In the genomic region with DNA sequence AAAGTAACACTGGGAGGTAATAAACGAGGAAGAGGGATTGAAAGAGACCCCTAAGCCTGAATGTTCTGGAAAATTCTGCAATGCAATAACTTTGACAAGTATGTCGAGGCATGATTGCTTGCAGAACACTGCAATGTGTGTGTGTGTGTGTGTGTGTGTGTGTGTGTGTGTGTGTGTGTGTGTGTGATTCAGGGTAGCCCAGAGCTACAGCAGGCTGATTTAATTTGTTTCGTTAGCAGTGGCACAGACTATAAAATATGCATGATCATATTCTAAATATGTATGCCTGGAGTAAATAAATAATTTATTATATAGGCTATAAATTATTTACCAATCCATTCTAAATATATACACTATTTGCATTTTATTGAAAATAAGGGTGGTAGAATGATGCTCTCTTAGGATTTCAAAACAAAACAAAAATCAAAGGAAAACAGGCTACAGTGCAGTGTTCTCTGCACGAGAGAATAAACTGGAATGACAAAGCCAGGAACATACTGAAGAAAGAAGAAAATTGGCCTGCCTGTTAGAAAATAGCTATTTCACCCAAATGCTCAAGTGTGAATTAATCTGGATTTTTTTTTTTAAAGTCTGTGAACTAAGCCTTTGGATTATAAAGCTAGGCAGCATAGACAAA, we compare ENCODE assay signal across 27 mouse cellular contexts.
DNase-seq lines count a peak whose midpoint lies in the region; ATAC-seq and TF ChIP-seq lines count a peak whose summit lies in the region.
"Had no signal": no experiment of that assay in that cellular context is flagged by ENCODE, and none has a peak within 500 bp of the region (broad histone marks: within the 10 kb centered on the region; RNA-seq: fewer than 3 reads in every experiment).

No protein-coding gene starts in this region.

- H3K9ac ChIP-seq in forebrain, embryonic 13.5 days = no peak overlapping the region
- H3K9ac ChIP-seq in forebrain, embryonic 12.5 days = no peak overlapping the region
- no peak overlapping the region for H3K9ac ChIP-seq in hindbrain, embryonic 13.5 days
- no peak overlapping the region for H3K9ac ChIP-seq in hindbrain, embryonic 12.5 days
- H3K9ac ChIP-seq in midbrain, embryonic 13.5 days (replicated peaks) = no peak overlapping the region
- no peak overlapping the region for H3K9ac ChIP-seq in midbrain, embryonic 11.5 days (ENCODE audit: low read length)
- no peak overlapping the region for H3K9ac ChIP-seq in midbrain, postnatal 0 days (replicated peaks; ENCODE audit: low read length, poor library complexity, severe bottlenecking)
- H3K9ac ChIP-seq: heart, embryonic 15.5 days; hindbrain, embryonic 15.5 days; limb, embryonic 12.5 days; liver, embryonic 15.5 days; lung, embryonic 14.5 days; neural tube, embryonic 13.5 days had no signal

- peak; percentile 52; the same call in 1 of the 2 replicates for ATAC-seq in forebrain, embryonic 13.5 days
- no peak for ATAC-seq in forebrain, embryonic 12.5 days (ENCODE audit: low FRiP score)
- ATAC-seq in hindbrain, embryonic 13.5 days (ENCODE audit: low FRiP score) = 0 out of 2 replicates have a peak, but pooled peaks have one; percentile 24
- no peak for ATAC-seq in hindbrain, embryonic 12.5 days (ENCODE audit: low FRiP score)
- ATAC-seq in midbrain, embryonic 13.5 days = peak; percentile 67
- ATAC-seq in midbrain, embryonic 11.5 days (ENCODE audit: low FRiP score) = no peak
- ATAC-seq in midbrain, postnatal 0 days (ENCODE audit: low FRiP score) = peak; percentile 60; the same call in 1 of the 2 replicates
- ATAC-seq: activated CD4-positive, CD25-positive, alpha-beta regulatory T cell, adult 4 months had no signal

- no peaks in the 10 kb centered on the region for H3K9me3 ChIP-seq in forebrain, embryonic 13.5 days (replicated peaks)
- H3K9me3 ChIP-seq in forebrain, embryonic 12.5 days = no peaks in the 10 kb centered on the region
- no peaks in the 10 kb centered on the region for H3K9me3 ChIP-seq in hindbrain, embryonic 13.5 days
- no peaks in the 10 kb centered on the region for H3K9me3 ChIP-seq in hindbrain, embryonic 12.5 days (replicated peaks)
- no peaks in the 10 kb centered on the region for H3K9me3 ChIP-seq in midbrain, embryonic 13.5 days
- no peaks in the 10 kb centered on the region for H3K9me3 ChIP-seq in midbrain, embryonic 11.5 days (ENCODE audit: control insufficient read depth, low read length)
- no peaks in the 10 kb centered on the region for H3K9me3 ChIP-seq in midbrain, postnatal 0 days (ENCODE audit: low read length)
- H3K9me3 ChIP-seq: heart, embryonic 10.5 days; heart, embryonic 15.5 days; hindbrain, embryonic 15.5 days; limb, embryonic 12.5 days; liver, embryonic 15.5 days; neural tube, embryonic 13.5 days had no signal

- no peaks in the 10 kb centered on the region for H3K36me3 ChIP-seq in forebrain, embryonic 13.5 days (ENCODE audit: poor library complexity, severe bottlenecking)
- no peaks in the 10 kb centered on the region for H3K36me3 ChIP-seq in forebrain, embryonic 12.5 days (replicated peaks)
- no peaks in the 10 kb centered on the region for H3K36me3 ChIP-seq in hindbrain, embryonic 13.5 days
- H3K36me3 ChIP-seq in hindbrain, embryonic 12.5 days = no peaks in the 10 kb centered on the region
- no peaks in the 10 kb centered on the region for H3K36me3 ChIP-seq in midbrain, embryonic 13.5 days
- no peaks in the 10 kb centered on the region for H3K36me3 ChIP-seq in midbrain, embryonic 11.5 days (ENCODE audit: control insufficient read depth, insufficient read depth, low read length)
- H3K36me3 ChIP-seq in midbrain, postnatal 0 days (ENCODE audit: insufficient read depth, low read length) = no peaks in the 10 kb centered on the region
- H3K36me3 ChIP-seq: heart, embryonic 10.5 days; heart, embryonic 15.5 days; hindbrain, embryonic 15.5 days; limb, embryonic 12.5 days; liver, embryonic 15.5 days; neural tube, embryonic 13.5 days had no signal

- 70% methylated on average over 4 of the region's 4 CpGs for WGBS in forebrain, embryonic 13.5 days
- WGBS in forebrain, embryonic 12.5 days = 76% methylated on average over 4 of the region's 4 CpGs
- 64% methylated on average over 4 of the region's 4 CpGs for WGBS in hindbrain, embryonic 13.5 days
- WGBS in hindbrain, embryonic 12.5 days = 71% methylated on average over 4 of the region's 4 CpGs
- WGBS in midbrain, embryonic 13.5 days = 68% methylated on average over 4 of the region's 4 CpGs
- 85% methylated on average over 4 of the region's 4 CpGs for whole genome bisulfite sequencing in midbrain, embryonic 11.5 days
- 42% methylated on average over 4 of the region's 4 CpGs for whole genome bisulfite sequencing in midbrain, postnatal 0 days

- no peaks in the 10 kb centered on the region for H3K27me3 ChIP-seq in forebrain, embryonic 13.5 days
- H3K27me3 ChIP-seq in forebrain, embryonic 12.5 days = no peaks in the 10 kb centered on the region
- no peaks in the 10 kb centered on the region for H3K27me3 ChIP-seq in hindbrain, embryonic 13.5 days
- no peaks in the 10 kb centered on the region for H3K27me3 ChIP-seq in hindbrain, embryonic 12.5 days
- no peaks in the 10 kb centered on the region for H3K27me3 ChIP-seq in midbrain, embryonic 13.5 days
- H3K27me3 ChIP-seq in midbrain, embryonic 11.5 days (ENCODE audit: control insufficient read depth, insufficient read depth, low read length) = no peaks in the 10 kb centered on the region
- H3K27me3 ChIP-seq in midbrain, postnatal 0 days (ENCODE audit: insufficient read depth, low read length) = no peaks in the 10 kb centered on the region
- H3K27me3 ChIP-seq: CH12.LX; heart, embryonic 15.5 days; hindbrain, embryonic 15.5 days; limb, embryonic 12.5 days; liver, embryonic 15.5 days; neural tube, embryonic 13.5 days had no signal

- no peak for TF ChIP-seq CTCF in midbrain, postnatal 0 days (IDR thresholded peaks at IDR 0.05)

- H3K27ac ChIP-seq in forebrain, embryonic 13.5 days = no peak overlapping the region
- H3K27ac ChIP-seq in forebrain, embryonic 12.5 days = no peak overlapping the region
- H3K27ac ChIP-seq in hindbrain, embryonic 13.5 days = no peak overlapping the region
- H3K27ac ChIP-seq in hindbrain, embryonic 12.5 days = no peak overlapping the region
- no peak overlapping the region; the same call in 1 of the 2 replicates for H3K27ac ChIP-seq in midbrain, embryonic 13.5 days
- H3K27ac ChIP-seq in midbrain, embryonic 11.5 days (ENCODE audit: low read depth, low read length) = no peak overlapping the region
- no peak overlapping the region for H3K27ac ChIP-seq in midbrain, postnatal 0 days (ENCODE audit: low read depth, low read length)
- H3K27ac ChIP-seq: heart, embryonic 10.5 days; heart, embryonic 15.5 days; kidney, postnatal 0 days; limb, embryonic 12.5 days; liver, embryonic 15.5 days had no signal

- H3K4me1 ChIP-seq in forebrain, embryonic 13.5 days = 0 out of 2 replicates have a peak, but pooled peaks cover 5% of the 10 kb centered on the region
- no peaks in the 10 kb centered on the region for H3K4me1 ChIP-seq in forebrain, embryonic 12.5 days
- no peaks in the 10 kb centered on the region for H3K4me1 ChIP-seq in hindbrain, embryonic 13.5 days (replicated peaks)
- no peaks in the 10 kb centered on the region for H3K4me1 ChIP-seq in hindbrain, embryonic 12.5 days
- no peaks in the 10 kb centered on the region; the same call in 1 of the 2 replicates for H3K4me1 ChIP-seq in midbrain, embryonic 13.5 days (replicated peaks)
- no peaks in the 10 kb centered on the region for H3K4me1 ChIP-seq in midbrain, embryonic 11.5 days (ENCODE audit: control insufficient read depth, insufficient read depth, low read length)
- H3K4me1 ChIP-seq in midbrain, postnatal 0 days (ENCODE audit: insufficient read depth, low read length) = peaks cover 5% of the 10 kb centered on the region; the same call in 1 of the 2 replicates
- H3K4me1 ChIP-seq: heart, embryonic 10.5 days; heart, embryonic 15.5 days; limb, embryonic 12.5 days; liver, embryonic 15.5 days had no signal

- H3K4me2 ChIP-seq in forebrain, embryonic 13.5 days = no peak overlapping the region
- H3K4me2 ChIP-seq in forebrain, embryonic 12.5 days = no peak overlapping the region
- H3K4me2 ChIP-seq in hindbrain, embryonic 13.5 days = no peak overlapping the region
- H3K4me2 ChIP-seq in hindbrain, embryonic 12.5 days (replicated peaks) = no peak overlapping the region
- H3K4me2 ChIP-seq in midbrain, embryonic 13.5 days (replicated peaks) = no peak overlapping the region
- H3K4me2 ChIP-seq in midbrain, embryonic 11.5 days = no peak overlapping the region
- no peak overlapping the region for H3K4me2 ChIP-seq in midbrain, postnatal 0 days (ENCODE audit: low read depth, low read length, poor library complexity, severe bottlenecking)
- H3K4me2 ChIP-seq: heart, embryonic 15.5 days; hindbrain, embryonic 15.5 days; limb, embryonic 12.5 days; liver, embryonic 15.5 days; lung, embryonic 14.5 days; neural tube, embryonic 13.5 days had no signal

- no peak for DNase-seq in midbrain, embryonic 11.5 days (ENCODE audit: low spot score, missing footprints)
- no peak for DNase-seq in midbrain, postnatal 0 days (ENCODE audit: low spot score)
- DNase-seq in thymus, postnatal 25 days = no peak
- DNase-seq: adrenal gland, adult 2 months; adrenal gland, postnatal 36 days; kidney, adult 18-20 months; kidney, postnatal 4 days; lung, postnatal 14 days; spleen, adult 18-20 months; thymus, adult 18-20 months; thymus, postnatal 36 days had no signal

- no peak overlapping the region for H3K4me3 ChIP-seq in forebrain, embryonic 13.5 days
- H3K4me3 ChIP-seq in forebrain, embryonic 12.5 days (replicated peaks) = no peak overlapping the region
- H3K4me3 ChIP-seq in hindbrain, embryonic 13.5 days = no peak overlapping the region
- H3K4me3 ChIP-seq in hindbrain, embryonic 12.5 days = no peak overlapping the region
- no peak overlapping the region for H3K4me3 ChIP-seq in midbrain, embryonic 13.5 days (replicated peaks)
- no peak overlapping the region for H3K4me3 ChIP-seq in midbrain, embryonic 11.5 days (ENCODE audit: low read depth, low read length)
- H3K4me3 ChIP-seq in midbrain, postnatal 0 days (ENCODE audit: low read depth, low read length) = no peak overlapping the region
- H3K4me3 ChIP-seq: erythroblast, embryonic 14.5 days; heart, embryonic 10.5 days; heart, embryonic 15.5 days; hindbrain, embryonic 15.5 days; limb, embryonic 12.5 days; liver, embryonic 15.5 days; neural tube, embryonic 13.5 days had no signal

Comparison
In these comparisons a context has a peak if more than half of its experiments do, and no peak if none do; other contexts are left out.
1. ATAC-seq: peak in forebrain, embryonic 13.5 days (single experiment), hindbrain, embryonic 13.5 days (single experiment), midbrain, embryonic 13.5 days (single experiment) and midbrain, postnatal 0 days (single experiment); none in forebrain, embryonic 12.5 days (single experiment), hindbrain, embryonic 12.5 days (single experiment) and midbrain, embryonic 11.5 days (single experiment).